Mouse (Mus musculus): Measurements from ENCODE around the gene Tff1.

DNA sequence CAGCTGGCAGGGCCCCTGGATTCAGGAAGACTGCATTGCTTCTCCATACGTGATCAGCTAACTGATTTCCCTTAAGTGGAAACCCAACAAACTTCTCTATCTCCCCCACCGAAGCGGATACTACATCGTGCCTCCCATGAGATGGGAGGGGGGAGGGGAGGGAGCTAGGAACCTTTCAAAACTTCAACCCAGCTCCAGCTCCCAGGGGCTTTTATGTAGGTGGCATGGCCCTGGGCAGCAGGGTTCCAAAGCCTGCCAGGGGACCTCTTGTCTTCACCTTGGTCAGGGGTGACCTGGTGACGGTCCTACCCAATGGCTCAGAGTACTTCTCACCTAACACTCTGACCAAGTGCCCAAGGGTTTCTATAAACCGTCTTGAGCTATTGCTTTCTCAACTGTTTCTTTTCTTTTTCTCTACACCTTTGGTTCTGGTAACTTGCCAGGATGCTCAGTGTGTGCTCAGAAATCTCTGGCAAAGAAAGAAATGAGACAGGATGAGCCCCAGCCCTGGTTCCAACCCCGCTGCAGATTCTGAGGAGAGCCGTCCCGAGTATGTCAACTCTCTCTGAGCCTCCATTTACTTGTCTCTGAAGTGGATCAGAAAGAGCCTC lies 36.3 kb downstream of the Tff1 start:
- TF ChIP-seq POLR2A (IDR thresholded peaks at IDR 0.05; ENCODE audit: control insufficient read depth, extremely low read depth, insufficient read depth, low read length, poor library complexity) (no peak), CTCF (IDR thresholded peaks at IDR 0.05; ENCODE audit: borderline replicate concordance, control insufficient read depth, extremely low read depth, insufficient read depth, low read length, poor library complexity) (no peak)

All from thymus, adult 2 months (tissue).